Mouse (Mus musculus): Measurements from ENCODE around the gene Npy5r.

The Npy5r gene

GRCm38 (mm10) chr8:66687511-66688329 lies at the start of gene Npy5r:
Npy5r (minus strand) TSS chr8:66688128.
- no peak for DNase-seq (ENCODE audit: low spot score)

GRCm38 (mm10) chr8:66731957-66732356 lies 44.0 kb upstream of the Npy5r start:
- DNase-seq (ENCODE audit: low spot score), result no peak

- DNase-seq (ENCODE audit: low spot score), result no peak
These were observed 41.5 kb upstream of the Npy5r start for GRCm38 (mm10) chr8:66729446-66729845.

GRCm38 (mm10) chr8:66722835-66723234 lies 34.9 kb upstream of the Npy5r start:
- no peak for DNase-seq (ENCODE audit: low spot score)

DNA sequence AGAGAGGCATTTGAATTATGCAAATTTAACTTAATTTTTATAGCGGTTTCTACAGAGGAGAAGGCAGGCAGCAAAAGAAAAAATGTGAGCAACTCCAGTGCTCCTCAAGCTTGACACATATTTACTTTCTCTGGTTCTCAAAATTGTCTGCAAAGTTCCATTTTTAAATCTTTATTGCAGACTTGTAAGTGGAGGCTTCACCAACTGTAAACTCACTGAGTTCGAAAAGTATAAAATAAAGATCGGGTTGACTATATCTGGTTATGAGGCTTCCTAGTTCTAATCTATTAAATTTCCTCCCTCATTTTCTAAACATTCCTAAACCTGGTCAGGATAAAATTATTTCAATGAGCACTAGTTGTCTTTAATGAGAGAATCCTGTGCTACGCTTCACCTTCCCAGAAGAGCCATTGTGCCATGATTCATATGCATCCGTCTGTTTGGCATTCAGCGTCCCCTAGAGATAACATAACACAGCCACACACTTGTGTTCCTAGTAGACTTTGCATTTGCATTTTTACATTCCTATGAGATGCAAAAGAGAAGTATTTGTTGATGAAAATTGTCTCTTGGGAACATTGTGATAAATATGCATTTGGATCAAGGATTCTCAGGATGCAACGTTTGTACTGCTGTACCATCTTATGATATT lies 26.5 kb upstream of the Npy5r start:
- no peak for DNase-seq (ENCODE audit: low spot score)

DNA sequence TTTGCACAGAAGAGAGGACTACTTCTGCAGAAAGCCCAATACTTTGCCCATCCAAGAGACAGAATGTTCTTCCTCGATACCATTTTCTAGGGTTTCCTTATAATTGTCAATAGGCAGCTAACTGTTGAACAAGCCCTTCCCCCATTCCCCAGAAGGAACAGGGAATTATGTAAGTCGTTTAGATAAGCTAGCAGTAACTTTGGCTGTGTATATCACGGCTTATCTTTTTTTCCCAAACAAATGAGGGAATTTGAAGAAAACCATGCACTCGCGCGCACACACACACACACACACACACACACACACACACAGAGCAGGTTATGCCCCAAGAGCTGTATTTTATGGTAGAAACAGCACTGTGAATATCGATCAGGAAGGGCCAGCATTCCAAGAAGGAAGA lies 10.9 kb upstream of the Npy5r start:
- DNase-seq (ENCODE audit: low spot score), result no peak

- no peak for DNase-seq (ENCODE audit: low spot score)
These were observed 10.1 kb upstream of the Npy5r start for GRCm38 (mm10) chr8:66698011-66698410.

DNA sequence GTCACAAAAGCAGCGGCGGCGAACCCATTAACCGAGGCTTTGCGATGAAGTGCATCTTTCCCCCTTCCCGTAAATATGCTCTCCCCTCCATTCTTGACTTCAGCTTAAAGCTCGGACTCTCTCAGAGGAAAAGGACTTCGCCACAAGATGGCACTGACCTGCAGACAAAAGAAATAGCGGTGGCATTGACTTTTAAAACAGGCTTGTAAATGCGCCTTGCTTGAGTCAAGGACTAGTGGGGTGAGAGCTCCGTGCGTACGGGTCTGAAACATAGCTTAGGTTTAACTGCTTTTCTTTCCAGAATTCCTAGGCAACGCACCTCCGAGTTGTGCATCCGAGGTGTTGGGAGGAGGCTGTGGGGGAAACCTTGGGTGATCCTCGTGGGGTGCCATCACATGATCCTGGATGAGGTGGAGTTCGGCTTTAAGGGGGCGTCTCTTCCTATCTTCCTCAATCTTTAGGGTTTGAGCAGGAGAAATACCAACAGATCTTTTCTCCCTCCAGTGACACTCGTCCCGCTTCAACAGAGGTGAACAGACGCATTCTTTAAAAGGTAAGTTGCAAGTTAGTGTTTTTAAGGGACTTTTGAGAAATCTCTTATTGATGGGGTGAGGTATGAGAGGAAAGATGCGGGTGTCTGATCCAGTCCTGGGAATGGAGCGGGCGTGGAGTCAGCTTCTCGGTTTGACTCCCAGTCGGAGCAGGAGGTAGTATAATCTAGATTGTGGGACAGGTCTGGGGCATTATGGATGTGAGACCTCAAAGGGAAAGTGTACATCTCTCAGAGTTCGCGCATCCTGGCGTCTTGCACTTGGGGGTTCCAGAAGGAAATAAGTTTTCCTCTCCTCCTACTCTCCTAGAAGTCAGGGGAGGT lies 9.3 kb upstream of the Npy5r start, which contains the start of gene Npy1r:
Npy1r (plus strand) TSS at position 223 of the 874 bp plus-strand sequence.
- DNase-seq (ENCODE audit: low spot score), result peak; percentile 10

DNA sequence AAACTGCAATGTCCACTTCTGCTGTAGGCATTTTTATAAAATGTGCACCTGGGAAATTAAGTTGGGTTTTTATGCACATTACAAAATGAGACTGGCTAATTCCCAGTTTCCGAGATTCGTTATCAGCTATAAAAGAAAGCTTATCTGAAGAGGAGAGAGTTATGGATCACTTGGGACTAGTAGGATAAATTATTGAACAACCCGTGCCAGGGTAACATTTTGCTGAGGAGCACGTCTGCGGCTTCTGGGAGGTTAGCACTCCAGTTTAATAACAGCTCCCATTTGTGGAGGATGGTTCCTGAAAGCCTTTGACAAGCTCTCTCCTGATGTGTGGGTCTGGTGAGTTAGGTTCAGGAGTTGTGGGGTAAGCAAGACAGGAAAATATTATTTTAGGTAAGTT lies 2.5 kb upstream of the Npy5r start:
- no peak for DNase-seq (ENCODE audit: low spot score)

DNA sequence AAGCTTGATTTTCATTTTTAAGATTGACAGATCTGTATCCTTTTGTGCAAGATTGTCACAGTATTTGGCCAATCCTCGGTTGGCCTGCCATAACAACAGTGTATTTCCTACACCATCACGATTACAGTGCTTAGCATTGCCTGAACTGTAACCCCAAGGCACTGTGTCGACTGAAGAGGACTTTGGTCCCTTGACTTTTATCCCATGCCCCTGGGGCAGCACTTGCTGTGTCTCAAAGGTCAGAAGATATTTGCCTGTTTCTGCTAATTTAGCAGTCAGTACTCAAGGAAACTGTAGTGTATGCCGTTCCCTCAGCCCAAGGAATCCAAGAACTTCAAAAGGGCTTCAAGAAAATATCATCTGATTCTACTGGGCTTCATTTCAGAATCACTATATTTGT lies 871 bp upstream of the Npy5r start:
- DNase-seq (ENCODE audit: low spot score), result no peak

- no peak for DNase-seq (ENCODE audit: low spot score)
These were observed 467 bp upstream of the Npy5r start for GRCm38 (mm10) chr8:66688395-66688794.

DNA sequence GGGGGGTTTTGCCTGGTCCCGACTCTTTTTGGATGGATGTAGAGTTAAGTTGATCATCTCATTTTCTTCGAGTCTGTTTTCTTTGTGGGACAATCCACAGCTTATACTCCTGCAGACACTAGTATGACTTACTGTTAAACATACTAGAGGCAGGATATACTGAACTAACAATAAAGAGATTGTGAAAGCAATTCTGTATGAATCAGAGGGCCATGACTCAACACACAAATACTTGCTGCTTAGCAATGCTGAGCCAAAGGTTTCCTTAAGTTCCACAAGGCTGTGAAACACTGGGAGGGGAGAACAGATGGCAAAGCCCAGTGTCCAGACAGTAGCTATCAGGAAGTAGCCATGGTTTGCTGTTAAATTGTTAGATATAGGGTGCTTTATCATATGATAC lies 6.7 kb downstream of the Npy5r start:
- DNase-seq (ENCODE audit: low spot score), result no peak

- DNase-seq (ENCODE audit: low spot score), result no peak
These were observed 57.2 kb downstream of the Npy5r start for GRCm38 (mm10) chr8:66630721-66631120.

All from ovary, postnatal 14 days (tissue).